Mouse (Mus musculus): ENCODE measurements around the gene B3gnt4. TPM values are rescaled to one million over a fixed set of nuclear protein-coding genes. Genes with fewer than 3 reads are reported as not detected.

B3gnt4 gene
- polyA plus RNA-seq, 1 experiment from 2014 or later, result 0.19 TPM

DNA sequence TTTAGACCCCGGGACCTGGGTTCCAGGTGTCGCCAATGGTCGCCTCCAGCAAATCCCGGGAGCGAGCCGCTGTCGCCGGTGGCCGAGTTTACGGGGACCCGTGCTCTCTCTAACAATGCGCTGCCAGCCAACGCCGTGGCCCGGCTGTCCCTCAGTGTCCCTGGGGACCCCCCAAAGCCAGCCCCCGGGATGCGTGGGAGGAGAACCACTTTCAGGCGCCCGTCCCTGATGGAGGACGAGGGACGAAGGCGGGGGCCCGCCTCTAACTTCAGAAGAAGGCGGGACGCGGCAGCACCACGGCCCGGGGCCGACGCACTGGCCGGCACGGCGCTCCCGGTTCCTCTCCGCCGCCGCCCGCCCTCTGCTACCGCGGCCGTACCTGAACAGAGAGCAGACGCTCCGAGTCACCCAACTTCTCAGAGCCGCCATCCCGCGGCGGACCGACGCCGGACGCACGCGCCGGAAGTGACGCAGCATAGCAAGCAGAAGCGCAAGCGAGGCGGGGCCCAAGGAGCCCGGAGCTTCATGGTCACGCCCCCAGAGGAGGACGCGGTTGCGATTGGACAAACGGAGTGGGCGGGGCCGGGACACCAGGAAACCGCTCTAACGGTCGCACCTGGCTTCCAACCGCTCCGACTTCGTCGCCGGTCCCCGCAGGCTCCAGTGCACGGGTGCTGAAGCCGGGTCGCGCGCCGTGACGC, 13.6 kb downstream of the B3gnt4 start, which contains the start of gene Diablo:
Gene Diablo (minus strand): TSS at position 485 of the 701 bp plus-strand sequence.
- H3K4me1 ChIP-seq (ENCODE audit: control insufficient read depth, insufficient read depth, low read length), result peaks cover 11% of the 10 kb centered on the region
- peak; percentile 98 for ATAC-seq (ENCODE audit: insufficient read depth, low FRiP score)
- H3K4me3 ChIP-seq (replicated peaks; ENCODE audit: low read length), result peak within 1 kb of the TSS; percentile 90
- under 1% methylated on average over 82 of the region's 82 CpGs for WGBS
- peak within 1 kb of the TSS; percentile 88 for H3K9ac ChIP-seq (ENCODE audit: low read length)
- H3K9me3 ChIP-seq (replicated peaks; ENCODE audit: control insufficient read depth, low read length), result no peaks in the 10 kb centered on the region
- no peak within 1 kb of the TSS for H3K27ac ChIP-seq (ENCODE audit: low read length)
- no peaks in the 10 kb centered on the region for H3K36me3 ChIP-seq (ENCODE audit: control insufficient read depth, insufficient read depth, low read length)
- peak within 1 kb of the TSS; percentile 84 for H3K4me2 ChIP-seq (ENCODE audit: low read depth, low read length)
- H3K27me3 ChIP-seq (ENCODE audit: control insufficient read depth, insufficient read depth, low read length), result no peaks in the 10 kb centered on the region

DNA sequence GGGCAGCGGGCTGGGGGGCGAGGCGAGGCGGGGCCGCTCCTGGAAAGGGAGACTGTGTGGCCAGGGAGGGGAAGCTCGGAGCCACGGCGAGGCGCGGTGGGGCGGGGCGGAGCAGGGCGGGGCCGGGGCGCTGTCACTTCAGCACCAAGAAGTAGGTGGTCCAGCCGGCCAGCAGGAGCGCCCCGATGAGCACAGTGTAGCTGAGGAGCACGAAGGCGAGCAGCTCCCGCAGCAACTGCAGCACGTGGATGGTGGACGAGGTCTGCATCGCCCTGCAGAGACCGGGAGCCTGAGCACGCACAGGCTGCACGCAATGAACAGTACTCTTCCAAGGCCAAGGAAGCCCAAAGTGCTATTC, 14.1 kb downstream of the B3gnt4 start:
- ATAC-seq (ENCODE audit: insufficient read depth, low FRiP score), result peak; percentile 94
- Histone ChIP-seq H3K9me3 (replicated peaks; ENCODE audit: control insufficient read depth, low read length) (no peaks in the 10 kb centered on the region), H3K4me2 (ENCODE audit: low read depth, low read length) (peak overlapping the region; percentile 61), H3K36me3 (ENCODE audit: control insufficient read depth, insufficient read depth, low read length) (no peaks in the 10 kb centered on the region), H3K4me1 (ENCODE audit: control insufficient read depth, insufficient read depth, low read length) (peaks cover 11% of the 10 kb centered on the region), H3K4me3 (replicated peaks; ENCODE audit: low read length) (peak overlapping the region; percentile 90), H3K27ac (ENCODE audit: low read length) (no peak overlapping the region), H3K9ac (ENCODE audit: low read length) (peak overlapping the region; percentile 57), H3K27me3 (ENCODE audit: control insufficient read depth, insufficient read depth, low read length) (no peaks in the 10 kb centered on the region)
- WGBS, result under 1% methylated on average over 27 of the region's 27 CpGs

DNA sequence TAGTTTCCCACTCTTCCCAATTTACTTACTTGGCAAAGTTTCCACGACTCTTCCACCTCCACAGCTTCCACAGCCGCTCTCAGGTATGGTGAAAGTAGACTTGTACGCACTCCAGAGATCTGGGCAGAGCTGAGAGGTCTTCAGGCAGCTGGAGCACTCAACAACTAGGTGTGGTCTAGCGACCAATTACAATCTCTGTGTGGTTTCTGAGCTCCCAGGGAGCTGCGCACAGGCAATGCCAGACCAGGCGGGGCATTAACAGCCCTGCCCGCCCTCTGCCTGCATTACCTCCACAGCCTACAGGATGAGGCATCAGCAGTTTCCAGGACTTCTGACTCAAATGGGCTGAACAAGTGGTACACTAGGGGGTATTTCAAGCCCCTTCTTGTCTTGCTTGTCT, 15.0 kb downstream of the B3gnt4 start, which contains the start of gene Gm49027:
Gene Gm49027 (minus strand): TSS at position 208 of the 400 bp plus-strand sequence.
- H3K4me1 ChIP-seq (ENCODE audit: control insufficient read depth, insufficient read depth, low read length), result peaks cover 11% of the 10 kb centered on the region
- no peaks in the 10 kb centered on the region for H3K27me3 ChIP-seq (ENCODE audit: control insufficient read depth, insufficient read depth, low read length)
- H3K9me3 ChIP-seq (replicated peaks; ENCODE audit: control insufficient read depth, low read length), result no peaks in the 10 kb centered on the region
- H3K36me3 ChIP-seq (ENCODE audit: control insufficient read depth, insufficient read depth, low read length), result no peaks in the 10 kb centered on the region
- ATAC-seq (ENCODE audit: insufficient read depth, low FRiP score), result no peak
- 79% methylated on average over 7 of the region's 7 CpGs for WGBS
- H3K4me2 ChIP-seq (ENCODE audit: low read depth, low read length), result peak within 1 kb of the TSS; percentile 61
- peak within 1 kb of the TSS; percentile 90 for H3K4me3 ChIP-seq (replicated peaks; ENCODE audit: low read length)
- H3K27ac ChIP-seq (ENCODE audit: low read length), result no peak within 1 kb of the TSS
- 0 out of 2 replicates have a peak within 1 kb of the TSS, but pooled peaks have one; percentile 57 for H3K9ac ChIP-seq (ENCODE audit: low read length)

DNA sequence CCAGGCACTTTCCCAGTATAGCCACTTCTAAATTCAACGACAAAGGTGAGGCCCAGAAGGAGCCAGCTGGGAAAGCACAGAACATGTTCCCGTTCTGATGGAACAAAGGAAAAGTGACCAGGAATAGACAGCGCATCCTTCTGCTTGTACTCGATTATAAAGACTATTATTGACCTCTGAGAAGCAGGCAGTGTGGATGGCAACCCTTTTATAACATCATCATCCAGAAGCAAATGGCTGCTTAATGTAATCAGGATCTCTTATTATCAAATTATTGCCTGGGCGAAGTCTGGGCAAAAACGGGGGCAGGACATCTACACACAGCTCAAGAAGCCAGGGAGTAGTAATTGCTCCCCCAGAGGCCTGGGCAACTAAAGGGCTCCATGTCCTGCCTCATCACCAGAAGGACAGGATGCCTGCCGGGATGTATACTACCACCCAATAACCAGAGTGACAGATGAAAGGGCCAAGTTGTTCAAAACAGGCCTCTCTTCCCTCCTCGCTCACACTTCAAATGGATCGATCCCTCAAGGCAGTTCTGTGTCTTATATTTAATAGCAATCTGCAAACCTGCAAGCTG, 15.7 kb downstream of the B3gnt4 start:
- Histone ChIP-seq H3K27ac (ENCODE audit: low read length) (no peak overlapping the region), H3K36me3 (ENCODE audit: control insufficient read depth, insufficient read depth, low read length) (no peaks in the 10 kb centered on the region), H3K9me3 (replicated peaks; ENCODE audit: control insufficient read depth, low read length) (no peaks in the 10 kb centered on the region), H3K27me3 (ENCODE audit: control insufficient read depth, insufficient read depth, low read length) (no peaks in the 10 kb centered on the region), H3K9ac (ENCODE audit: low read length) (no peak overlapping the region), H3K4me3 (replicated peaks; ENCODE audit: low read length) (no peak overlapping the region), H3K4me1 (ENCODE audit: control insufficient read depth, insufficient read depth, low read length) (peaks cover 11% of the 10 kb centered on the region), H3K4me2 (ENCODE audit: low read depth, low read length) (no peak overlapping the region)
- no peak for ATAC-seq (ENCODE audit: insufficient read depth, low FRiP score)
- 86% methylated on average over 9 of the region's 9 CpGs for WGBS

DNA sequence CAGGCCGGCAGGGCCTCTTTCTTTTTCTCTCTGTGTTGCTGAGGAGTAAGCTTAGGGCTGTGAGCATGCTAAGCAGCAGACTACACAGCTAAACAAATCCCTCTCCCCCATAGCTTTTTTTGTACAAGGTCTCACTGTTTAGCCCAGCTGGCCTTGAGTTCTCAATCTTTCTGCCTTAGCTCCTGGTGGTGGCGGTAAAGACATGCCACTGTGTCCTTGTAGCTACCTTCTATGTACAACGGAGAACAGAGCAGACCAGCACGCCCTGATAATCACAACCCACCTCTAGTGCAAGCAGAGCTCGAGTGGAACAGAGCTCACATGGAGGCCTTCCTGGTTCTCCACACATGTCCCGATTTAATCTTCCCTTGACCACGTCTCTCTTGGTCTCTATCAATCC, 18.4 kb downstream of the B3gnt4 start:
- ATAC-seq (ENCODE audit: insufficient read depth, low FRiP score), result no peak
- Histone ChIP-seq H3K4me1 (ENCODE audit: control insufficient read depth, insufficient read depth, low read length) (peaks cover 4% of the 10 kb centered on the region), H3K27ac (ENCODE audit: low read length) (no peak overlapping the region), H3K36me3 (ENCODE audit: control insufficient read depth, insufficient read depth, low read length) (no peaks in the 10 kb centered on the region), H3K9me3 (replicated peaks; ENCODE audit: control insufficient read depth, low read length) (no peaks in the 10 kb centered on the region), H3K27me3 (ENCODE audit: control insufficient read depth, insufficient read depth, low read length) (no peaks in the 10 kb centered on the region), H3K4me3 (replicated peaks; ENCODE audit: low read length) (no peak overlapping the region), H3K9ac (ENCODE audit: low read length) (no peak overlapping the region), H3K4me2 (ENCODE audit: low read depth, low read length) (no peak overlapping the region)
- WGBS, result 73% methylated on average over 7 of the region's 7 CpGs

DNA sequence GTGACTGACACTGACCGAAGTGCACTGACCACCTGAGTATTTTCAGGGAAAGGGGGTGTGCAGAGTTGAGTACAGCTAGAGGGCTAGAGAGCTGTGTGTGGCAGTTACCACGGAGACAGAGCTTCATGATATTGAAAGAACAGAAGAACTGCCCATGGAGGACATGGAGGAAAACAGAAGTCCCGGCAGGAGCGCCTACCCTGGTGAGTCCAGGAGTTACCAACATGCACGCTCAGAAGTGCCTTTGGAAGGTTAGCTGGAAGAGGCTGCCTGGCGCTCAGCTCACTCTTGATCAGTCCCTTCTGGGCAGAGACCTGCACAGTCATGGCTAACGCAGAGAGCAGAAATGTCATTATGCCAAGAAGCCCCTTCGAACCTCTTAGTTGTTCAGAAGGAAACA, 19.8 kb downstream of the B3gnt4 start:
- Histone ChIP-seq H3K9ac (ENCODE audit: low read length) (no peak overlapping the region), H3K4me2 (ENCODE audit: low read depth, low read length) (no peak overlapping the region), H3K27me3 (ENCODE audit: control insufficient read depth, insufficient read depth, low read length) (no peaks in the 10 kb centered on the region), H3K4me3 (replicated peaks; ENCODE audit: low read length) (no peak overlapping the region), H3K9me3 (replicated peaks; ENCODE audit: control insufficient read depth, low read length) (no peaks in the 10 kb centered on the region), H3K27ac (ENCODE audit: low read length) (no peak overlapping the region), H3K4me1 (ENCODE audit: control insufficient read depth, insufficient read depth, low read length) (no peaks in the 10 kb centered on the region), H3K36me3 (ENCODE audit: control insufficient read depth, insufficient read depth, low read length) (no peaks in the 10 kb centered on the region)
- 87% methylated on average over 8 of the region's 8 CpGs for WGBS
- ATAC-seq (ENCODE audit: insufficient read depth, low FRiP score), result no peak

DNA sequence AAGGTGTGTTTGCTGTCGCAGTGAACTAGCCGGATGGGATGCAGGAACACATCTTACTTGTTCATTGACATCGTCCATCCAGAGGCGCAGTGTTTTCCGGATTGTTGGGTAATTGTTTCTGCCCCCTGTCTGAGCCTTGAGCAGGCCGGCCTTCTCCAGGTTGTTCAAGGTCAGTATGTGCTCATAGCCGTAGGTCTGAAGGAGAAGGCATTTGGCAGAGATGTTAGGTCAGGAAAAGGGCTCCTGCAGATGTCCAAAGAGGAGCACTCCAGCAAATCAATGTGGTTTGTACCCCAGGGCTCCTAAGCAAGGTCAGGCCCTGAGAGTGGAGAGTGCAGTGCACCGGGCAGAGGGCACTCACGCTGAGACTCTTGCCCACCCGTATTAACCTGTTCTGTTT, 23.5 kb downstream of the B3gnt4 start:
- ATAC-seq (ENCODE audit: insufficient read depth, low FRiP score), result no peak
- no peaks in the 10 kb centered on the region for H3K4me1 ChIP-seq (ENCODE audit: control insufficient read depth, insufficient read depth, low read length)
- H3K4me3 ChIP-seq (replicated peaks; ENCODE audit: low read length), result no peak overlapping the region
- no peaks in the 10 kb centered on the region for H3K27me3 ChIP-seq (ENCODE audit: control insufficient read depth, insufficient read depth, low read length)
- H3K36me3 ChIP-seq (ENCODE audit: control insufficient read depth, insufficient read depth, low read length), result no peaks in the 10 kb centered on the region
- no peak overlapping the region for H3K27ac ChIP-seq (ENCODE audit: low read length)
- 92% methylated on average over 10 of the region's 10 CpGs for WGBS
- H3K4me2 ChIP-seq (ENCODE audit: low read depth, low read length), result no peak overlapping the region
- no peaks in the 10 kb centered on the region for H3K9me3 ChIP-seq (replicated peaks; ENCODE audit: control insufficient read depth, low read length)
- H3K9ac ChIP-seq (ENCODE audit: low read length), result no peak overlapping the region

DNA sequence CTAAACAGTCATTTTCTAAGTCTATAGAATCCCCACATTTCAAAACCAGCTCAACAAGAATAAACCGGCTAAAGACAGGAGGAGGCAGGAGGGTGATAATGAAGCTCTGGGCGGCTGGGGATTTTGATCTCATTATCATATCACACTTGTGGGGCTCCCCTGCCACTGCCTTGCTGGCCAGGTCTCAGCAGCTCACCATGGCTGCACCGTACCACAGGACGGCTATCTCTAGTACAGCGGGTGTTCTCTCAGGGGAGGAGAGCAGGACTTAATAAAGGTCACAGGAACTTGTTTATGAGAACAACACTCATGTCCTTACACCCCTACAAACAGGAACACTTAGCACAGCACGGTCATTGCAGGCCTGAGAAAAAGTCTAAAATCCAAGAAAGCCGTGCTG, 45.4 kb downstream of the B3gnt4 start:
- Histone ChIP-seq H3K36me3 (ENCODE audit: control insufficient read depth, insufficient read depth, low read length) (0 out of 2 replicates have a peak, but pooled peaks cover 3% of the 10 kb centered on the region), H3K4me1 (ENCODE audit: control insufficient read depth, insufficient read depth, low read length) (no peaks in the 10 kb centered on the region)
- no peak for ATAC-seq (ENCODE audit: insufficient read depth, low FRiP score)

DNA sequence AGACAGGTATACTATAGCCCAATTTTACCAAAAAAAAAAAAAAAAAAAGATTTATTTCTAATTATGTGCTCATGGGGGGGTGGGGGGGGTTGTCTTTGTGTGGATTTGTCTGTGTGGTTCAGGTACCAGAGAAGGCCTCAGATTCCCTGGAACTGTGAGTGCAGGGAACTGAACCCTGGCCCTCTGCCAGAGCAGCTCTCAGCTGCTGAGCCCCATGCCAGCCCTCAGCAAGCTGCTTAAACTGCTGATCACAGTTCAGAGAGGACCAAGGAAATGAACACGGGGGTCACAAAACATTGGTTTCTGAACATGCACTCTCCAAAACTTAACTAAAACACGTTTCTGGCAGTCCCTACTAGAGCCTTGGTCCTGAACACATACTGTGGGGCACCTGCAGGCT, 46.2 kb downstream of the B3gnt4 start:
- no peak for ATAC-seq (ENCODE audit: insufficient read depth, low FRiP score)
- Histone ChIP-seq H3K4me3 (replicated peaks; ENCODE audit: low read length) (no peak overlapping the region), H3K36me3 (ENCODE audit: control insufficient read depth, insufficient read depth, low read length) (0 out of 2 replicates have a peak, but pooled peaks cover 4% of the 10 kb centered on the region), H3K4me1 (ENCODE audit: control insufficient read depth, insufficient read depth, low read length) (no peaks in the 10 kb centered on the region), H3K4me2 (ENCODE audit: low read depth, low read length) (no peak overlapping the region), H3K27me3 (ENCODE audit: control insufficient read depth, insufficient read depth, low read length) (no peaks in the 10 kb centered on the region), H3K9ac (ENCODE audit: low read length) (no peak overlapping the region), H3K9me3 (replicated peaks; ENCODE audit: control insufficient read depth, low read length) (no peaks in the 10 kb centered on the region), H3K27ac (ENCODE audit: low read length) (no peak overlapping the region)
- WGBS, result 65% methylated on average over 2 of the region's 2 CpGs

More for the DNA sequence above, 45.4 kb downstream of the B3gnt4 start:
- Histone ChIP-seq H3K4me3 (replicated peaks; ENCODE audit: low read length) (no peak overlapping the region), H3K4me2 (ENCODE audit: low read depth, low read length) (no peak overlapping the region), H3K27me3 (ENCODE audit: control insufficient read depth, insufficient read depth, low read length) (no peaks in the 10 kb centered on the region), H3K9ac (ENCODE audit: low read length) (no peak overlapping the region), H3K9me3 (replicated peaks; ENCODE audit: control insufficient read depth, low read length) (no peaks in the 10 kb centered on the region), H3K27ac (ENCODE audit: low read length) (no peak overlapping the region)
- 83% methylated on average over 7 of the region's 7 CpGs for WGBS

Data from stomach, embryonic 16.5 days (tissue).